Mouse (Mus musculus) liver, embryonic 16.5 days (tissue): Measurements from ENCODE around the gene Psmb6. TPM values are rescaled to one million over a fixed set of nuclear protein-coding genes. Genes with fewer than 3 reads are reported as not detected.

ENCODE experiments used
- ATAC-seq: fragments of 200-750 bp; cut with Nextera tagmentation; 2 replicates; pipeline ENCODE4 v1.8.0; 2017; ENCODE audit warnings: low read depth, mild to moderate bottlenecking, moderate number of reproducible peaks, moderate library complexity
- H3K27ac ChIP-seq: fragments of 300-500 bp; sonication (generic); 2 replicates; pipeline ENCODE4 v1.5.1; 2014; ENCODE audit warnings: mild to moderate bottlenecking, low read length
- H3K27me3 ChIP-seq: fragments of 300-500 bp; sonication (generic); 2 replicates; pipeline ENCODE4 v1.6.1; 2014; ENCODE audit warnings: low read depth, low read length, mixed read lengths; ENCODE audit not compliant: control insufficient read depth, insufficient read depth
- H3K36me3 ChIP-seq: fragments of 300-500 bp; sonication (generic); 2 replicates; pipeline ENCODE4 v1.6.1; 2014; ENCODE audit warnings: mild to moderate bottlenecking; ENCODE audit not compliant: control insufficient read depth, insufficient read depth
- H3K4me1 ChIP-seq: fragments of 300-500 bp; sonication (generic); 2 replicates; pipeline ENCODE4 v1.6.1; 2014; ENCODE audit warnings: low read depth, low read length, mixed read lengths; ENCODE audit not compliant: control insufficient read depth
- H3K4me2 ChIP-seq: fragments of 300-500 bp; sonication (generic); 2 replicates; pipeline ENCODE4 v1.6.1; 2014; ENCODE audit warnings: low read depth, low read length, mixed read lengths
- H3K4me3 ChIP-seq: fragments of 300-500 bp; sonication (generic); 2 replicates; pipeline ENCODE4 v1.5.1; 2014; ENCODE audit warnings: low read depth, mild to moderate bottlenecking, low read length
- H3K9ac ChIP-seq: fragments of 300-500 bp; sonication (generic); 2 replicates; pipeline ENCODE4 v1.6.1; 2014; ENCODE audit warnings: low read depth, low read length
- H3K9me3 ChIP-seq: fragments of 300-500 bp; sonication (generic); replicated peaks from 2 replicates; pipeline ENCODE4 v1.6.1; 2016; ENCODE audit warnings: low read length; ENCODE audit not compliant: control insufficient read depth
- WGBS: fragments of 180-500 bp; shearing (Covaris S2); extraction: QIAGEN DNeasy Blood & Tissue Kit; methylation state at CpG from one replicate; pipeline ENCODE4 v1.1.7; 2014; ENCODE audit not compliant: insufficient replicate concordance; 5-methylcytosine and 5-hydroxymethylcytosine counted together
- polyA plus RNA-seq: library from polyadenylated mRNA; unstranded; fragments of >200 nt; fragmentation: Nextera tagmentation; extraction: Ambion mirVana; gene quantifications from 2 replicates; pipeline ENCODE4 v1.2.1, GENCODE M21; 2015

Gene Psmb6
- polyA plus RNA-seq, 1 experiment from 2014 or later: 291 TPM

- Histone ChIP-seq H3K36me3 (no peaks in the 10 kb centered on the region), H3K4me2 (no peak overlapping the region), H3K27ac (no peak overlapping the region), H3K4me1 (peaks cover 8% of the 10 kb centered on the region), H3K9ac (no peak overlapping the region), H3K9me3 (no peaks in the 10 kb centered on the region), H3K4me3 (no peak overlapping the region), H3K27me3 (peaks cover 3% of the 10 kb centered on the region; the same call in 1 of the 2 replicates)
- no peak for ATAC-seq
- 19% methylated on average over 4 of the region's 4 CpGs for WGBS
Observed at GRCm38 (mm10) chr11:70506385-70506784, 18.8 kb upstream of the Psmb6 start.

- Histone ChIP-seq H3K36me3 (no peaks in the 10 kb centered on the region), H3K4me3 (no peak overlapping the region), H3K4me1 (peaks cover 8% of the 10 kb centered on the region), H3K9me3 (no peaks in the 10 kb centered on the region), H3K27ac (no peak overlapping the region), H3K27me3 (peaks cover 3% of the 10 kb centered on the region; the same call in 1 of the 2 replicates), H3K9ac (no peak overlapping the region), H3K4me2 (no peak overlapping the region)
- WGBS: 57% methylated on average over 7 of the region's 7 CpGs
- ATAC-seq: no peak
Observed at GRCm38 (mm10) chr11:70506962-70507515, 18.1 kb upstream of the Psmb6 start.

DNA sequence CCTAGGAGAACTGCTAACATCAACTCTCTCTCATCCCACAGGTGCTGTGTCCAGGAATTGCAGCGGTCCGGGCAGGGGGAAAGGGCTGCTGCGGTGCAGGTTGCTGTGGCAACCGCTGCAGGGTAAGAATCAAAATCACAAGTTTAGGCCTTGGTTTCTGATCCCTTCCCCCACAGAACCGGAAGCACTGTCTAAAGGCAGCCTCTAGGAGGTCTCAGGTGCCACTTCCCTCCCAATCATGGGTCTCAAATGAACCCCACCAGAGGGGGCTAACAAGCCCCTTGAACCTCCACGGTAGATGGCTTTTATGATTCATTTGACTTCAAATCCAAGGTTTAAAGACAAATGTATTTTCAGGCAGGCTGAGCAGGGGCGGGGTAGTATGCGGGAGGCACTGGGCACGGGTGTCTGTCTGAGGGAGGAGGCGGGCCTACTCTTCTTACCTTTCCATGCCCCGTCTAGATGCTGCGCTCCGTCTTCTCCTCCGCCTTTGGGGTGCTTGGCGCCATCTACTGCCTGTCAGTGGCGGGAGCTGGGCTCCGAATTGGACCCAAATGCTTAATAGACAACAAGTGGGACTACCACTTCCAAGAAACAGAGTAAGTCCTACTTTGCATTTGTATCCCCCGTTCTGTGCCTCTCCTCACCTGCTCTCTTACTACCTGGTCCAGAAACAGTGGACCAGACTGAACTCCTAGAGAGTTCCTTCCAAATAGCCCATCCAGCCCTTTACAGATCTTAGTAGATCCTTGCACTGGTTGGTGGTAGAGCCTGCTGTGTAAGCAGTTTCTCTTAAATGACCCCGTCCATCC, 15.2 kb upstream of the Psmb6 start:
- peaks cover 6% of the 10 kb centered on the region for H3K4me1 ChIP-seq
- H3K9me3 ChIP-seq: no peaks in the 10 kb centered on the region
- no peak overlapping the region for H3K27ac ChIP-seq
- no peak overlapping the region for H3K4me3 ChIP-seq
- no peak overlapping the region for H3K9ac ChIP-seq
- 14% methylated on average over 19 of the region's 19 CpGs for WGBS
- H3K27me3 ChIP-seq: peaks cover 3% of the 10 kb centered on the region; the same call in 1 of the 2 replicates
- no peak overlapping the region for H3K4me2 ChIP-seq
- ATAC-seq: no peak
- H3K36me3 ChIP-seq: no peaks in the 10 kb centered on the region

DNA sequence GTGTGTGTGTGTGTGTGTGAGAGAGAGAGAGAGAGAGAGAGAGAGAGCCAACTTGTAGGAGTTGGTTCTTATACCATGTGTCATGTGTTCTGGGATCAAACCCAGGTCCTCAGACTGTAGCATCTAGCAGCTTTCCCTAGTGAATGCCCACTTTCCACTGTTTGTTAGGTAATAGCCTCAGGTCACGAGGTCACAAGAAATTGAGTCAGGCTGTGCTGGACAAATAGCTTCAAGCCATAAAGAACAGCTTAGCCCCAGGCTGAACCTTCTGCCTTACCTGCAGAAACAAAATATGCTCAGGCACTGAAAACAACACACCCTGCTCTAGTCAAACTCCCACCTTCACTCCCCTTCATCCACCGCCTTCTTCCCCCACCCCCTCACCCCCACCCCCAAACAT, 13.9 kb upstream of the Psmb6 start:
- ATAC-seq: no peak
- no peaks in the 10 kb centered on the region for H3K9me3 ChIP-seq
- H3K9ac ChIP-seq: no peak overlapping the region
- no peak overlapping the region for H3K4me3 ChIP-seq
- peaks cover 2% of the 10 kb centered on the region; the same call in 1 of the 2 replicates for H3K4me1 ChIP-seq
- H3K36me3 ChIP-seq: no peaks in the 10 kb centered on the region
- peaks cover 3% of the 10 kb centered on the region; the same call in 1 of the 2 replicates for H3K27me3 ChIP-seq
- WGBS: 48% methylated on average over 2 of the region's 2 CpGs
- H3K27ac ChIP-seq: no peak overlapping the region
- H3K4me2 ChIP-seq: no peak overlapping the region

DNA sequence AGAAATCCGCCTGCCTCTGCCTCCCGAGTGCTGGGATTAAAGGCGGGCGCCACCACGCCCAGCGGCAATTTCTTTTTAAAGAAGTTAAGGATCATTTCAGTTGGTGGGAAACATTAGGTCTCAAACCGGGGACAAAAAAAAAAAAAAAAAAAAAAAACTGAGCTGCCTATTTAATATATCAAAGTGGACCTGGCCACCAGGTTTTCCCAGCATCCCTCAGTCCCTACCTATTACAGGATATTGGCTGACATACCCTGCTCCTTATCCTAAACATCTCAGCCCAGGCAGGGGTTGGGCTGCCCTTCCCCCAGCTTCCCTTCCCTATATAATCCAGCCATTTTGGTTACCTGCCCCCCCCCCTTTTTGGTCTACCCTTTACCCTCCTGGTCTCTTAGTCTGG, 13.3 kb upstream of the Psmb6 start:
- Histone ChIP-seq H3K4me3 (no peak overlapping the region), H3K27ac (no peak overlapping the region), H3K9ac (no peak overlapping the region), H3K4me2 (no peak overlapping the region), H3K9me3 (no peaks in the 10 kb centered on the region), H3K27me3 (peaks cover 3% of the 10 kb centered on the region; the same call in 1 of the 2 replicates), H3K4me1 (peaks cover 2% of the 10 kb centered on the region; the same call in 1 of the 2 replicates), H3K36me3 (no peaks in the 10 kb centered on the region)
- WGBS: 72% methylated on average over 7 of the region's 7 CpGs
- ATAC-seq: no peak

GRCm38 (mm10) chr11:70512709-70513342, 12.3 kb upstream of the Psmb6 start:
- WGBS: 57% methylated on average over 7 of the region's 7 CpGs
- ATAC-seq: no peak
- Histone ChIP-seq H3K36me3 (no peaks in the 10 kb centered on the region), H3K4me1 (peaks cover 2% of the 10 kb centered on the region), H3K4me3 (no peak overlapping the region), H3K9ac (no peak overlapping the region), H3K4me2 (no peak overlapping the region), H3K27ac (no peak overlapping the region), H3K9me3 (no peaks in the 10 kb centered on the region), H3K27me3 (peaks cover 3% of the 10 kb centered on the region; the same call in 1 of the 2 replicates)

DNA sequence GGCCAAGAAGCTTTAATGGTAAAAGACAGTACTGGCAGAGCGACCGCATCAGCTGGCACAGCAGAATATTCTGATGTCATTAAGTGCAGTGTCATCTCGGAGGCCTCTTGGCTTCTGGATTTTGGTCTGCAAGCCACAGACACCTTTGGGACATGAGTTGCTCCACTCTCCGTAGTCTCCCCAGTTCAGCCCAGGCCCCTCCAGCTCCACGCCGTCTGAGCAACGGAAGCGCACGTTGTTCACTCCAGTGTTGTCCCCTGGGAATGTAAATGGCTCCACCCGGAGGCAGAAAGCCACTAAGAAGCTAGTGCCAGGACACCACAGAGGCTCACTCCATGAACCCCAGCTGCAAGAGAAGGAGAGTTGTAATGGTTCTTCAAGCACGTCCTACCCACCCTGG, 11.6 kb upstream of the Psmb6 start:
- no peaks in the 10 kb centered on the region for H3K36me3 ChIP-seq
- no peak overlapping the region for H3K4me3 ChIP-seq
- no peak overlapping the region for H3K4me2 ChIP-seq
- no peak overlapping the region for H3K9ac ChIP-seq
- no peak overlapping the region for H3K27ac ChIP-seq
- WGBS: 59% methylated on average over 11 of the region's 11 CpGs
- peaks cover 8% of the 10 kb centered on the region for H3K4me1 ChIP-seq
- H3K9me3 ChIP-seq: no peaks in the 10 kb centered on the region
- ATAC-seq: no peak
- peaks cover 3% of the 10 kb centered on the region; the same call in 1 of the 2 replicates for H3K27me3 ChIP-seq

- no peaks in the 10 kb centered on the region for H3K36me3 ChIP-seq
- peaks cover 13% of the 10 kb centered on the region for H3K4me1 ChIP-seq
- whole genome bisulfite sequencing: 81% methylated on average over 7 of the region's 7 CpGs
- no peak for ATAC-seq
- no peak within 1 kb of the TSS for H3K4me2 ChIP-seq
- H3K9ac ChIP-seq: no peak within 1 kb of the TSS
- H3K27ac ChIP-seq: no peak within 1 kb of the TSS
- H3K4me3 ChIP-seq: no peak within 1 kb of the TSS
- peaks cover 3% of the 10 kb centered on the region; the same call in 1 of the 2 replicates for H3K27me3 ChIP-seq
- no peaks in the 10 kb centered on the region for H3K9me3 ChIP-seq
Observed at GRCm38 (mm10) chr11:70514288-70514687, 10.9 kb upstream of the Psmb6 start, which contains the start of gene Vmo1. Vmo1 (minus strand) TSS chr11:70514616.

DNA sequence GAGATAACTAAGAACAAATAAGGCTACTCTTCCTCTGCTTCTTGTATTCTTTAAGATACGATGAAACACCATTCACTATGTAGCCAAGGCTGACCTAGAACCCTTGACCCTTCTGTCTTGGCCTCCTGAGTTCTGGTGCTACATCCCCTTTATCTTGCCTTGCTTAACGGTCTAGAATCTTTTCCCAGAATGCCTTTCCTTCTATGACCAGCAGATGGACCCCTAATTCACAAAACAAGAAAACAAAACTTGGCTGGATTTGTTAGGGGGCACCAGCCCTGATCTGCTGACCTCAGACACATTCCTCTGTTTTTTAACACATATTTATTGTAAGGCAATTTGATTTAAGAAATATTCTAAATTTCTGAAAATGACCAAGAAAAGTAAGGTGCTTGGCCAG, 8.8 kb upstream of the Psmb6 start:
- H3K36me3 ChIP-seq: no peaks in the 10 kb centered on the region
- H3K27ac ChIP-seq: no peak overlapping the region
- H3K4me1 ChIP-seq: peaks cover 11% of the 10 kb centered on the region
- H3K4me2 ChIP-seq: no peak overlapping the region
- peaks cover 7% of the 10 kb centered on the region for H3K27me3 ChIP-seq
- 15% methylated on average over 2 of the region's 2 CpGs for WGBS
- no peak overlapping the region for H3K4me3 ChIP-seq
- H3K9me3 ChIP-seq: no peaks in the 10 kb centered on the region
- ATAC-seq: no peak
- no peak overlapping the region for H3K9ac ChIP-seq
